Mouse (Mus musculus) brain, embryonic 18.5 days (tissue): ENCODE data around the gene Aven.

Experiments
- DNase-seq: peaks from one replicate; pipeline ENCODE4 v3.0.0-alpha.2; 2012; ENCODE audit warnings: low read depth, low spot score

The Aven gene

GRCm38 (mm10) chr2:112669461-112669860, 176.7 kb downstream of the Aven start:
- DNase-seq = no peak

DNA sequence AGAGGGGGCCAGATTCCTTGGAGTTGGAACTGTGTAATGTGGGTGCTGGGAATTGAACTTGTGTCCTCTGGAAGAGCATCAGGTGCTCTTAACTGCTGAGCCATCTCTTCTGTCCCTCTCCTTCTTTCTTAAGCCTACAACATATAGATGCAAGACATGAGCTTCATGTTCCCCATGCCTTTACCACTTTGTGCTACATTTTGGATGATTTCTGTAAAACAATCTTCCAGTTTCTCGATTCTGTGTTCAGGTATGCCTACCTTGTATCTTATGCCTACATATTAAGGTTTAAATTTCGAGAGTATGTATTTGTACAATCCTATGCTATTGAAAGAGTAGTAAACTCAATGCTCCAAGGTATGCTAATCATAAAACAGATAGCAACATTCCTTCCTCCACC, 183.4 kb downstream of the Aven start:
- no peak for DNase-seq

DNA sequence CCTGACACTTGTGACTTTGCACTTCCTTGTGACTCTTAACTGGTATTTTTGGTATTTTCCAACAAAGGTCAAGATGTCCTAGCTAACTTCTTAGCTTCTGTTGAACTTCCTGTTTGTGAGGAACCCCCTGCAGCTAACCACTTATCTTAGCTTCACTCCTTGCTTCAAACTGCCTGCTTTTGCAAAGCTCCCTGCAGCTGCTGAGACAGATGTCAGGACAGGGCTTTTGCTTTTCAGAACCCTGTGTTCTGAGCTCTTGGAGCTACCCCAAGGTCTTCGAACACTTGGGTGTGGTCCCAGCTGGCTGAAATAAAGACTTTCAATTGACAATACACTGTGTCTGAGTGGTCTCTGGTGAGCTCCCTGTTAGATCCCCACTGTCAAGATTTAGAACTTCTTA, 184.0 kb downstream of the Aven start:
- no peak for DNase-seq

- no peak for DNase-seq
Measured at GRCm38 (mm10) chr2:112677246-112677645, 184.5 kb downstream of the Aven start.

DNA sequence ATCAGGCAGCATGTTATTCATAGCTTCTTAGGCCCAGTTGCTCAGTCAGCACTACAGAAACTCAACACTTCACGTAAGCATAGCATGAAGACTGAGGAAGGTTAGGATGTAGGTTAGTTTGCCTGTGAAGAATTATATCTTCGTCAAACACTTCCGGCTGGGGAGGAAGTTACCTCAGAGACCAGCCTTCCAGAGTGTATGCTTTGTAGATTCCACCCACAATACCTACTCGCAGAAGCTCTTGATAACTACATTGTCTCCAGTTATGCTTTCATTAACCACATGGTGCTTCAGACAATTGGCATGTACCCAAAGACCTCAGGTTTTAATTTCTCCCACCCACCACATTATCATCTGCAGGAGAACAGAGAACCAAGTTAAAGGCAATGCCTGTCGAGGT, 189.1 kb downstream of the Aven start:
- DNase-seq = no peak
